Mouse (Mus musculus) hindbrain, embryonic 13.5 days (tissue): ENCODE measurements around the gene Acoxl. TPM values are rescaled to one million over a fixed set of nuclear protein-coding genes. Genes with fewer than 3 reads are reported as not detected.
A peak's percentile ranks its signal among the peaks of the same experiment; 100 is the strongest.

Experiments used
- ATAC-seq: fragments of 200-750 bp; cut with Nextera tagmentation; 2 replicates; pipeline ENCODE4 v1.8.0; 2017; ENCODE audit warnings: moderate TSS enrichment; ENCODE audit not compliant: low FRiP score
- H3K27ac ChIP-seq: fragments of 300-500 bp; sonication (generic); 2 replicates; pipeline ENCODE4 v1.5.1; 2015; ENCODE audit warnings: inconsistent platforms, mild to moderate bottlenecking, moderate library complexity
- H3K27me3 ChIP-seq: fragments of 300-500 bp; sonication (generic); 2 replicates; pipeline ENCODE4 v1.6.1; 2015; ENCODE audit warnings: mild to moderate bottlenecking, inconsistent platforms
- H3K36me3 ChIP-seq: fragments of 300-500 bp; sonication (generic); 2 replicates; pipeline ENCODE4 v1.6.1; 2015; ENCODE audit warnings: mild to moderate bottlenecking, inconsistent platforms
- H3K4me1 ChIP-seq: fragments of 300-500 bp; sonication (generic); replicated peaks from 2 replicates; pipeline ENCODE4 v1.6.1; 2015; ENCODE audit warnings: inconsistent platforms
- H3K4me2 ChIP-seq: fragments of 300-500 bp; sonication (generic); 2 replicates; pipeline ENCODE4 v1.6.1; 2015; ENCODE audit warnings: inconsistent platforms, mild to moderate bottlenecking, moderate library complexity
- H3K4me3 ChIP-seq: fragments of 300-500 bp; sonication (generic); 2 replicates; pipeline ENCODE4 v1.5.1; 2015; ENCODE audit warnings: mild to moderate bottlenecking, inconsistent platforms
- H3K9ac ChIP-seq: fragments of 300-500 bp; sonication (generic); 2 replicates; pipeline ENCODE4 v1.6.1; 2015; ENCODE audit warnings: mild to moderate bottlenecking, inconsistent platforms
- H3K9me3 ChIP-seq: fragments of 300-500 bp; sonication (generic); 2 replicates; pipeline ENCODE4 v1.6.1; 2016; ENCODE audit warnings: inconsistent platforms
- WGBS: fragments of 180-500 bp; shearing (Covaris S2); methylation state at CpG from one replicate; pipeline ENCODE4 v1.1.7; 2015; 5-methylcytosine and 5-hydroxymethylcytosine counted together
- polyA plus RNA-seq: library from polyadenylated mRNA; unstranded; fragments of >200 nt; fragmentation: Nextera tagmentation; extraction: Ambion mirVana; gene quantifications from 2 replicates; pipeline ENCODE4 v1.2.1, GENCODE M21; 2015

Acoxl gene
- polyA plus RNA-seq, 1 experiment from 2014 or later, result not detected

DNA sequence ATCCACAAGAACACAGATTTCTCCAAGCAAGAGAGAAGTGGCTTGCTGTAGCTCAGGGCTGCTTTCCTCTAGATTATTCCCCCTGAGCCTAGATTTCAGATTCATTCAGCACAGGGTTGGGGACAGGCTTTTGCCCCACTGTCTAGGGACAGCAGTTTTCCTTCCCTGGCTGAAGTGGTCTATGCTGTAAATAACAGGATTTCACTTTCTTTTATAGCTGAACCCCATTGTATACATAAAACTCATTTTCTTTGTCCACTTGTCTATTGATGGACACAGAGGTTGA is 182.2 kb downstream of the Acoxl start:
- Histone ChIP-seq H3K36me3 (no peaks in the 10 kb centered on the region), H3K4me2 (no peak overlapping the region), H3K9me3 (no peaks in the 10 kb centered on the region), H3K27ac (peak overlapping the region; percentile 41), H3K27me3 (no peaks in the 10 kb centered on the region), H3K4me3 (no peak overlapping the region), H3K4me1 (peaks cover 8% of the 10 kb centered on the region; the same call in 1 of the 2 replicates), H3K9ac (no peak overlapping the region)
- ATAC-seq, result no peak

DNA sequence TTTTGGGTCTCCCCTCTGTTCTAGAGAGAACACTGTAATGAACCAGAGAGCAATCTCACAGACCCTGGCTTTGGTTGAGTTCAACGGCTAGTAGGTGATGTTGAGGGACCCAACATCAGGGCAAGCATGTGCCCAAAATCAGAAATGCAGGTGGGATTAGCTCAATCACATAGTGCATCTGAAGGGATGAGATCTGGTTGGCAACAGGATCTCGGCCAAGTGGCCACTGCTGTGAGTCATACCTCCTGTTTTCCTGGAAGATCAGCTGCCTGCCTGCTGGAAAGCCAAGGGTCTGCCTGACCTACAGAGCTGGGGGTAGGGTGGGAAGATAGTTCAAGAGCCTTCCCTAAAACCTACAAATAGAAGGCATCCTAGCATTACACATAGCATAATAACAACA is 185.2 kb downstream of the Acoxl start:
- Histone ChIP-seq H3K36me3 (no peaks in the 10 kb centered on the region), H3K9ac (no peak overlapping the region), H3K4me3 (no peak overlapping the region), H3K27ac (no peak overlapping the region), H3K27me3 (no peaks in the 10 kb centered on the region), H3K9me3 (no peaks in the 10 kb centered on the region), H3K4me2 (no peak overlapping the region), H3K4me1 (peaks cover 8% of the 10 kb centered on the region; the same call in 1 of the 2 replicates)
- WGBS, result 87% methylated on average over 2 of the region's 2 CpGs
- no peak for ATAC-seq

DNA sequence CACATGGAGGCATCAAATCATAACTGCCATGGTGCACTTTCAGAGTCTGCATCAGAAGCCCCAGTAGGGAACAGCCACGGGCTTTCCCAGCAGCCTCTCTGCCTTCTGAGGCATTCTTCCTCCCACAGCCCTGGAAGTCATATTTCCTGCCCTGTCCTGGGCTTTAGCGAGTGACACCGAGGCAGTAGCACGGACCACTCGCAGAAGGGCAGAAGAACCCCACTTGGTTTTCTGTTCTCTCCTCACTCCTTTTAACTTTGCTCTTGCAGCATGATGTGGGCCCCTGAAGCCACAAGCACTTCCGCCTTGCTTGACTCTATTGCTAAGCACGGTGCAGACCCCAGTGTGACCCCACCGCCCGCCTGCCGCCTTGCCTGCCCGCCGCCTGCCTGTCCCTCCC is 189.0 kb downstream of the Acoxl start:
- ATAC-seq, result no peak
- no peaks in the 10 kb centered on the region for H3K9me3 ChIP-seq
- H3K27ac ChIP-seq, result no peak overlapping the region
- no peak overlapping the region for H3K4me2 ChIP-seq
- 81% methylated on average over 12 of the region's 12 CpGs for WGBS
- H3K4me3 ChIP-seq, result no peak overlapping the region
- no peaks in the 10 kb centered on the region for H3K27me3 ChIP-seq
- 0 out of 2 replicates have a peak, but pooled peaks cover 5% of the 10 kb centered on the region for H3K4me1 ChIP-seq
- no peaks in the 10 kb centered on the region for H3K36me3 ChIP-seq
- H3K9ac ChIP-seq, result no peak overlapping the region

DNA sequence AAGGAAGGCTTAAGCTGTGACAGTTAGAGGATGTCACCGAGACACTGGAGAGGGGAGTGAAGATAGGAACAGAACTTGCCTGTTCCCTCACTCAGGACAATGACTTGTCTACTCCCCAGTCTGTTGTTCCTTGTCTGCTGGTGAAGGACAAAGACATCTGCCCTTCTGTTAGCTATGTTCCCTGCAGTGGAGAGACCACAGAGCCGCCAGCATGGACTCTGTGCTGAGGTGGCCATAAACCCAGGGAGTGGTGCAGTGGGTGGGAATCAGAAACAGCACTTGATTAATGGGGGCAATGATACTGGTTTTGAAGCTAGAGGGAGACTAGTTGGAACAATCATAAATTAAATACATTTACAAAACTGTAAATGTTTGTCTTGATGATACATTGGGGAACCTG is 191.3 kb downstream of the Acoxl start:
- WGBS, result 61% methylated on average over 2 of the region's 2 CpGs
- H3K27me3 ChIP-seq, result no peaks in the 10 kb centered on the region

DNA sequence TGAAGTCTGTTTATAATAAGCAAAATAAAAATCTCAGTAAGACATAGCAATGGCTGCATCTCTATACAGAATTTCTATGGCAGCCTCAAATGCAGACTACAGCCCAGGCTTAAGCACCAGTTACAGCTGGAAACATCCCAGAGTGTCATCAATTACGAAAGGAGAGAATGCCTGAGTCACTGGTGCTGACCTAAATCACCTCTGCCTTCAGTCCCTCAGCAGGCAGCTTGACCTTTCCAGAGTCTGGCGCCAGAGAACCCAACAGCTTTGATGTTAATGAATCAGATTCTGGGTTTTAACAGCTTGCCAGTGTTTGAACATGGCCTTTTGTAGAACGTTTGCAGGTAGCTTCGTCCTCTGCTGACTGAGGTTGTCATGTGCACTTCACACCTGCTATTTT is 193.4 kb downstream of the Acoxl start:
- Histone ChIP-seq H3K36me3 (no peaks in the 10 kb centered on the region), H3K27ac (no peak overlapping the region), H3K4me2 (no peak overlapping the region), H3K4me1 (0 out of 2 replicates have a peak, but pooled peaks cover 5% of the 10 kb centered on the region), H3K27me3 (no peaks in the 10 kb centered on the region), H3K9ac (no peak overlapping the region; the same call in 1 of the 2 replicates), H3K9me3 (no peaks in the 10 kb centered on the region), H3K4me3 (no peak overlapping the region)
- no peak for ATAC-seq
- 10% methylated on average over 4 of the region's 4 CpGs for WGBS

More for the DNA sequence above, 191.3 kb downstream of the Acoxl start:
- Histone ChIP-seq H3K4me2 (no peak overlapping the region), H3K36me3 (no peaks in the 10 kb centered on the region), H3K27ac (no peak overlapping the region), H3K4me1 (0 out of 2 replicates have a peak, but pooled peaks cover 5% of the 10 kb centered on the region), H3K9ac (no peak overlapping the region), H3K9me3 (no peaks in the 10 kb centered on the region), H3K4me3 (no peak overlapping the region)
- no peak for ATAC-seq

DNA sequence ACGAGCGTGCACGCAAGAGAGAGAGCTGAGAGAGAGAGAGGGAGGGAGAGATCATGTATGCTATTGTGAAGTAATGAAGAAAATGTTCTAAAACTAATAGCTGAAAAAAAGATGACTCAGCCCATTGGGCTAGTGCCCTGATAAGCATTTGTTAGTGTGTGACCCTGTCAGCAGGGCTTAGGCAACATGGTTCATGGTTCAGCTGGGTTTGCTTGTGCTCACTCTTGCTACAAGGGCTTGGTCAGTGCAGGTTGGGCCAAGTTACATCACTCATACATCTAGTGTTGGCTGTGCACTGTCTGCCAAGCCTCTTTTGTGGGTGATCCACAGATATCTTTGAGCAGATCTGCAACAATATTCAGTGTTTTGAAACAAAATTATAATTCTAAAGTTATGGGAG is 194.8 kb downstream of the Acoxl start:
- 83% methylated on average over 3 of the region's 3 CpGs for WGBS
- Histone ChIP-seq H3K4me2 (no peak overlapping the region), H3K4me3 (no peak overlapping the region), H3K27ac (no peak overlapping the region), H3K9ac (no peak overlapping the region), H3K36me3 (no peaks in the 10 kb centered on the region), H3K27me3 (no peaks in the 10 kb centered on the region), H3K9me3 (no peaks in the 10 kb centered on the region), H3K4me1 (0 out of 2 replicates have a peak, but pooled peaks cover 5% of the 10 kb centered on the region)
- ATAC-seq, result no peak

DNA sequence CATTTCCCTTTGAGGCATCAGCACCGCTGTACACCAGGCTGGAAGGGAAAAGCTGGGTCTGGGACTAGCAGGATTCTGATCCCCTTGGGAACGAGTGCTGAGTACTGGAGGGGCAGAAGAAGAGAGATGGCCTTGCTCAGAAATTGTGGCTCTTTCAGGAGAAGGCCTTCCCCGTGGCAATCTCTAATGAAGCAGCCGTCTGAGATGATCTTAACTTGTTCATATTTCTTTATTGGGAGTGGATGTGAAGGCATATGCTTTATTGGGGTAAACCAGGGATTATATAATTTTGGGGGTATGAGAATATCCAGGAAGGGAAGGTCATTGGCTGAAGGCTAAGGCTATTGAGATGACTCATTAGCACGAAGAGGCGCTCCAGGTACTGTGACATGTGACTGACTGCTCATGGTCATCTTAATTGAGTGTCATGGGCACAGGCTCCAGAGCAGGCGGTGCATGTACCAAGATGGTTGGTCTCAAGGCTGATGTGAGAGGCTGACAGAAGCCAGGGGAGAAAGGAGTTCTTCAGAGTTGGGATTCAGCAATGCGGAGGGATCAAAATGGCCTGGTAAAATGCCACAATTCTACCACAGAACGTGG is 195.5 kb downstream of the Acoxl start:
- Histone ChIP-seq H3K9ac (no peak overlapping the region), H3K27ac (no peak overlapping the region), H3K4me2 (no peak overlapping the region), H3K4me3 (no peak overlapping the region), H3K27me3 (no peaks in the 10 kb centered on the region), H3K4me1 (0 out of 2 replicates have a peak, but pooled peaks cover 5% of the 10 kb centered on the region), H3K9me3 (peaks cover 5% of the 10 kb centered on the region; the same call in 1 of the 2 replicates), H3K36me3 (no peaks in the 10 kb centered on the region)
- 92% methylated on average over 9 of the region's 9 CpGs for WGBS
- no peak for ATAC-seq

DNA sequence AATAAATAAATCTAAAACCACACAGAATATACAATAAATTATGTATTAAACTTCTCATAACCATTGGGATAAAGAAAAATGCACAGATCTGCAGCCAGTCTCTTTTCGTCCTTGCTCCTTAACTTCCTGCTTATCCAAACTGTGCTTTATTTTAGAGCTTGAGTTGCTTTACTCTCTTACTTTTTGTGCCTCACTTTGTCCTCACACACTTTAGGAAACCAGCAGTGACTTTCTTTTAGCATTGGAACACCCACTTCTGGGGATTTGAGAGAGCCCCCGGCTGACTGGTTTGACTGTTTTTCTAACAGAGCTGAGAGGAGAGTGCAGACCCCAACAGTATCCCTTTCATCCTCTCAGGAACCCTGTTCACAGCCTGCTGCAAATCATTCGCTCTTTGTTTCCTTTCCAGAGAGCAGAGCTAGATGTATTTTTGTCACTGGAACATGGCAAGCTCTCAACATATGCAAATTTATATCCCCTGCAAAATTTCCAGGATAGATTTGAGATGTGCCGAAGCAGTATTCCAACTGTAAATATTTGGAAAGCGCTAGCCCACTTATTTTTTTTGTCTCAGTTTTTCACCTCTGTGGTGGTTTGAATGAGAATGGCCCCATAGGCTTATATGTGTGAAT is 199.7 kb downstream of the Acoxl start:
- Histone ChIP-seq H3K4me1 (no peaks in the 10 kb centered on the region), H3K27ac (no peak overlapping the region), H3K9ac (no peak overlapping the region), H3K4me3 (no peak overlapping the region), H3K27me3 (no peaks in the 10 kb centered on the region), H3K36me3 (no peaks in the 10 kb centered on the region), H3K9me3 (peaks cover 5% of the 10 kb centered on the region; the same call in 1 of the 2 replicates), H3K4me2 (no peak overlapping the region)
- ATAC-seq, result no peak
- WGBS, result 91% methylated on average over 5 of the region's 5 CpGs

DNA sequence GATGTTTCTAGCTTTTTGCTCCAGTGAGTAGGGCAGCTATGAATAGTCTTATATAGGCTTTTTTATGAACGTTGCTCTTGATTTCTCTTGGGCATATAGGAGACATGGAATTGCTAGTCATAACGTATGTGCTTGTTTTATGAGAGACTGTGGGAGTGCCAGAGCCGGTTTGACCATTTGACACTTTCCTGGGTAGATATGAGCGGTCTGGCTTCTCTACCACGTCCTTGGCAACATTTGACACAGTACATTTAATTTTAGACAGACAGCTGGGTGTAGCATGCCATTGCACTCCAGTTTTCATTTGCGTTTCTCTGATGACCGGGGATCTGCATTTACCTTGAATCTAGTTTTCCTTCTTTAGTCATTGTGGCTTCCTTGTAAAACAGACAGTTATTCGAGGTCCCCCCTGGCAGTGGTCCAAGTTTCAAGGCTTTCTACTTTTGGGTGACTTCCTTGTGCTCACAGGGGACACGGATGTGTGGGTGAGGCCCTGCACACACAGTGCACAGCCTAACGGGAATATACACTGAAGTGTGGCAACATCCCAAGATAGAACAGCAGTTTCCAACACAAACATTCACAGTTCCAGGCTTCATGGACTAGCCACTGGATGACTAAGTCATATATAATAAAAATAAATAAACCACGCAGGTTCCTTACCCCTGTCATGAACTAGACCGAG is 202.5 kb downstream of the Acoxl start:
- no peak overlapping the region for H3K27ac ChIP-seq
- WGBS, result 83% methylated on average over 12 of the region's 12 CpGs
- no peak overlapping the region for H3K4me3 ChIP-seq
- H3K4me2 ChIP-seq, result no peak overlapping the region
- no peaks in the 10 kb centered on the region for H3K4me1 ChIP-seq
- H3K9ac ChIP-seq, result no peak overlapping the region
- no peaks in the 10 kb centered on the region for H3K27me3 ChIP-seq
- H3K9me3 ChIP-seq, result peaks cover 7% of the 10 kb centered on the region; the same call in 1 of the 2 replicates
- H3K36me3 ChIP-seq, result no peaks in the 10 kb centered on the region
- ATAC-seq, result no peak

DNA sequence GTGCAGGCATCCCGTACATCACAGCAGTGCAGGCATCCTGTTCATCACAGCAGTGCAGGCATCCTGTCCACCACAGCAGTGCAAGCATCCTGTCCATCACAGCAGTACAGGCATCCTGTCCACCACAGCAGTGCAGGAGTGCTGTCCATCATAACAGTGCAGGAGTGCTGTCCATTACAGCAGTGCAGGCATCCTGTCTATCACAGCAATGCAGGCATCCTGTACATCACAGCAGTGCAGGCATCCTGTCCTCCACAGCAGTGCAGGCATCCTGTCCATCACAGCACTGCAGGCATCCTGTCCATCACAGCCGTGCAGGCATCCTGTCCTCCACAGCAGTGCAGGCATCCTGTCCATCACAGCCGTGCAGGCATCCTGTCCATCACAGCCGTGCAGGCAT is 207.8 kb downstream of the Acoxl start:
- Histone ChIP-seq H3K9ac (peak overlapping the region; percentile 35; the same call in 1 of the 2 replicates), H3K4me1 (peaks cover 10% of the 10 kb centered on the region; the same call in 1 of the 2 replicates), H3K27me3 (no peaks in the 10 kb centered on the region), H3K9me3 (0 out of 2 replicates have a peak, but pooled peaks cover 3% of the 10 kb centered on the region), H3K36me3 (no peaks in the 10 kb centered on the region), H3K4me3 (no peak overlapping the region), H3K4me2 (no peak overlapping the region), H3K27ac (no peak overlapping the region)
- WGBS, result 61% methylated on average over 4 of the region's 4 CpGs
- no peak for ATAC-seq

DNA sequence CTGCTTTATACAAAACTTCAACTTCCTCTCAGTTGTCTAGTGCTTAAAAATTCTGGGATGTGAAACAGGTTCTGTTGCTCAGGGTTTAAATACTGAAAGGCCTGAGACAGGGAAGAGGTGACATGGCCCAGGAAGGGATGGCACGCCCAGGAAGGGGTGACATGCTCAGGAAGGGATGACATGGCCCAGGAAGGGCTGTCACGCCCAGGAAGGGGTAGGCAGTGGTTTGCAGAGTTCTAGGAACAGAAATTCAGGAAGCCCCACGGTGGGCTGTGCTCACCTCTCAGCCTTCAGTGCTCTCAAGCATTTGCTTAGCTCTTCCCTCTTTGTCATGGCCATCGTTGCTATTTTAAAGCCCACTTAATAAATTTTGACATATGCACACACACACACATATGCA is 216.2 kb downstream of the Acoxl start:
- H3K27ac ChIP-seq, result no peak overlapping the region
- ATAC-seq, result no peak
- no peaks in the 10 kb centered on the region for H3K27me3 ChIP-seq
- no peaks in the 10 kb centered on the region for H3K4me1 ChIP-seq
- no peak overlapping the region for H3K4me3 ChIP-seq
- H3K9ac ChIP-seq, result no peak overlapping the region
- no peak overlapping the region for H3K4me2 ChIP-seq
- no peaks in the 10 kb centered on the region for H3K9me3 ChIP-seq
- H3K36me3 ChIP-seq, result no peaks in the 10 kb centered on the region
- WGBS, result 77% methylated on average over 4 of the region's 4 CpGs

DNA sequence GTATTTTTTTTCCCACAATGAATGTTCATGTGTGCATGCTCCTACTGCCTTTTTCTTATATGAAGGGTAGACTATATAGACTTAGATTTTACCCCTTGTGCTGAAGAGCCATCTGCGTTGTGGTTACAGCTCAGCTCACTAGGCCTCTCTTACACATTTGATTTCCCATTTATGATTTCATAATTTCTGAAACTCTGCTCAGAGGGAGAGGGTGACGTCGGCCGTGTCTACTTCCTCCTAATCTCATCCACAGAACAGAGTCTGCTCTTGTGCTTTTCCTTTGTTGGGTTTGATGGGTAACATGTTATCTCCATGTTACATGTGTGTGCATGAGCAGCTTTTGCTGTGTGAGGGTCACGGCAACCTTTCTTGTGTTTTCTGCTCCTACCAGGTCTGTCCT is 219.2 kb downstream of the Acoxl start:
- no peak for ATAC-seq
- Histone ChIP-seq H3K36me3 (no peaks in the 10 kb centered on the region), H3K27me3 (no peaks in the 10 kb centered on the region), H3K9ac (no peak overlapping the region), H3K9me3 (no peaks in the 10 kb centered on the region), H3K4me2 (no peak overlapping the region), H3K4me1 (no peaks in the 10 kb centered on the region), H3K4me3 (no peak overlapping the region), H3K27ac (no peak overlapping the region)
- WGBS, result 97% methylated on average over 5 of the region's 5 CpGs

DNA sequence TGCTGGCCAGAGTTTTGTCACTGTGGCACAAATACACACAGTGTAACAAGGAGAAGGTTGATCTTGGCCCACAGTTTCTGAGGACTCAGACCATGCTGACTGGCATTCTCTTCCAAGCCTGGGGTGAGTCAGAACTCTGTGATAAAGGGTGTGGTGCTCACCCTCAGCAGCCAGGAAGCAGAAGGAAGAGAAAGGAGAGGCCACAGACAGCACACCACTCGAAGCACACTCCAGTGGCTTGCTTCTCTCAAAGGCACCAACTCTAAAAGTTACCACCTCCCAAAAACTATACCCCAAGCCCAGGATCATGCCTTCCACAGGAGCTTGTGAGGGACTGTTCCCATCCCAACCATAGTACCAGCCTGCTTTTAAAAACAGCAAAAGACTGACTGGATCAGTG is 220.0 kb downstream of the Acoxl start:
- no peak overlapping the region for H3K4me3 ChIP-seq
- no peak for ATAC-seq
- H3K4me1 ChIP-seq, result no peaks in the 10 kb centered on the region
- no peaks in the 10 kb centered on the region for H3K9me3 ChIP-seq
- no peaks in the 10 kb centered on the region for H3K27me3 ChIP-seq
- no peak overlapping the region for H3K27ac ChIP-seq
- 92% methylated on average over 1 of the region's 1 CpGs for WGBS
- H3K36me3 ChIP-seq, result no peaks in the 10 kb centered on the region
- H3K9ac ChIP-seq, result no peak overlapping the region
- no peak overlapping the region for H3K4me2 ChIP-seq
